Mouse (Mus musculus) ZHBTc4 (cell line): ENCODE measurements around the gene St6gal1.

Experiments used
- DNase-seq: peaks from one replicate; pipeline ENCODE4 v3.0.0-alpha.2; 2011; ENCODE audit warnings: low read depth, low spot score

Gene St6gal1

DNA sequence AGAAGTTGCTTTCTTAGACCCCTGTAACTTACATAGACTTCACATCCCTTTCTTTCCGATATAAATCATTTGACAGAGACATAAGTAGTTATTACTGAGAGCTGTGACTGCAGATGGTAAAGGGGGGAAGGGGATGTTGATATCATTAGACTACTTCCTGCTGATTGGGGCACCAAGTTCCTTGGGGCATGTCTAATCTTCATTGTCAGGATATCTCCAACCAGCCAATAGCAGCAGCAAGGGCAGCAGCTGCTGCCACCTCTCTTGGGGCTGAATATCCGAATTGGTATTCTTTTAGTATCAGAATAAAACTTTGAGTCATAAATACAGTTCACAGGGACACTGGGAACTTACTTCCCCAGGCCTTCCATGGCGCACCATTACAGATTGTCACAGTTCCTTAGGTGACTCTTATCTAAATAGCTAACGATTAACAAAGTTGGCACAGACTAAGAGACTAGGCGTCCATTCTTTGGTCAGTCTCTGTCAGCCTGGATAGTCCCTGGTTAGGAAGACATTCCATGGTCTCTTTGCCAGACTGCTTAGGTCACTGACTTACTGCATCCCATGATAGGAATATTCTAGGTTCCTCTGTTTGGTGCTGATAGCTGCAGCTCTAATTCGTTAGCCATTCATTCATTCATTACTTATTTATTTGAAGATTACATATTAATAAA lies 109.5 kb downstream of the St6gal1 start:
- no peak for DNase-seq

DNA sequence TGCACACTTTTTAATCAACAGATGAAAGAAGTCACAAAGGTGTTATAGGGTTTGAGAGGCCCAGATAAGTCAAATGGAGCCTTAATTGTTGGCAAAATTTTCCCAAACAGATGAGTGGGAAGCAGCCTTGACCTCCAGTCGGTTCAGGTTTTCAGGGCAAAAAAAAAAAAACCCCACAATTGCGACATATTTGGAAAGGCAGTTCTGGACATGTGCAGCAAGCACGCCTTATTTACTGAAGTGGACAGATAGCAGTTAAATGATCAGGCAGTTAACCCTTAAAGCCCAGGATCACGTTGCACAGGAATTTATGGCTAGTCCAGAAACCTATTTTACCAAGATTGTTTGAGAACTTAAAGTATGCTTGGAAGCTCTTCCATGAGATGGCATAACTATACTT lies 112.8 kb downstream of the St6gal1 start:
- DNase-seq: no peak

DNA sequence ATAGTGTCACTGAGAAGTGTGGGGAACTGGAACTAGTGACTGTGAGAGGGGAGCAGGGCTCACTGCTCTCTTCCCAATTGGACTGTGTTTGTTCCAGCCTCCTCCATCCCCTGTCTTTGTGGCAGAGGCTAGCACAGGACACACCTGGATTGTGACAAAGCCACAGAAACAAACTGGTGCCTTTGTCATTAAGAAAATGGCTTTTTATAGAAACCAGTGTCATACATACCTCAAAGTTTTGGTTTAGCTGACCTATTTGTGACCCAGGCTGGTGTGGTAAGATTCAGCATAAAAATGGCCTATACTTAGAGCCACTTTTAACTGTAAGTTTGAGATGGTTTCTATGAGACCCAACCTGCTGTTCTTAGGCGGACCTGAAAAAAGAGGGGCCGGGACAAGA lies 116.7 kb downstream of the St6gal1 start:
- DNase-seq: no peak

DNA sequence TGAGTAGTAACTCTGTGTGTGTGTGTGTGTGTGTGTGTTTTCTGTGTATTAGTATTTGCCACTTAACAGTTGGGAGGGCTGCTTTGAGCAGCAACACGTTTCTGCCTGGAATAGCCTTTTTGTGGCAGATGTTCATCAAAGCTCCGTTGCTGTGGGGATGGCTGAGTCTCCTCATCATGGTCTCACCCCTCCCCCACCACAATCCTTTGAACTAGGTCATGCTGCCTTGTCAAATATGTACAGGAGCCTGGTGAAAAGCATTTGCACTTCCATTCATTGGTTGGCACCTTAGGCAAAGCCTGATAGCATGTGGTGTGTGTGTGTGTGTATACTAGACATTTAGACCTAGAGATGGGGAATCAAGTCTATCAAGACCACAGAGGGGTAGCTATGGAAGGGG lies 126.3 kb downstream of the St6gal1 start:
- DNase-seq: no peak

DNA sequence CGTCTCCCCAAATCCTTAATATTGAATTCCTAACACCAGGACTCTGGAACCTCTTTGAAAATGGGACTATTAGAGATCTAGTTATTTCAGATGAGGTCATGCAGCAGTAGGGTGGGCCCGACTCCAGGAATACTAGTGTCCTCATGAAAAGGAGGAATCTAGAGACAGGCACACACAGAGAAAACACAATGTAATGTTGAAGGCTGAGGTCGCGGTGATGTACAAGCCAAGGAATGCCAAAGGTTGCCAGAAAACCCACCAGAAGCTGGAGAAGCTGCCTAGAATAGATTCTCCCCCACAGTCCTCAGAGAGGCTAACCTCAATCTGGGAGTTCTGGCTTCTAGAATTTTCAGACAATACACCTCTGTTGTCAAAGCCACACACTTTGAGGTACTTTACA lies 136.5 kb downstream of the St6gal1 start:
- no peak for DNase-seq

DNA sequence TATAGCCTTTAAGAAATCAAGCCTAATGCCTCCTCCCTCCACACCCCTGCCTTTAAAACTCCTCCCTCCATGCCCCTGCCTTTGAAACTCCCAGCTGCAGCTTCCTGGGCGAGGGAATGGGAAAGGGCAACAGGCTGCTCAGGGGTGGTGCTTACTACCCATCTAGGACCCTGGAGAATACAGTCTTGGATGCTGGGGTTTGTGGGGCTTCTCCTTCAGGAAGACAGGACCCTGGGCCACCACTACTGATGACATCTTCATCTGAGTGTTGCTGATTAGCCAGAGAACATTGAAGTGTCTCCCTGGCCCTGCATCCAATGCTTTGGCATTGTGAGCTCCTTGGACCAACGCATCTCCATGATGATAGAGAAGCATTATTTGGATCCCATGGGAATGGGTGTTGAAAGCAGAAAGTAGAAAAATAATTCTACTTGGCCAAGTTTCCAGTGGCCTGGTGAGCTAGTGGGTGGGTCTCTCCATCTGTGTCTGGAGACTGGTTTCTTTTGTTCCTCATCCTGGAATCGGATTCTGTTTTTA lies 137.0 kb downstream of the St6gal1 start:
- DNase-seq: no peak

DNA sequence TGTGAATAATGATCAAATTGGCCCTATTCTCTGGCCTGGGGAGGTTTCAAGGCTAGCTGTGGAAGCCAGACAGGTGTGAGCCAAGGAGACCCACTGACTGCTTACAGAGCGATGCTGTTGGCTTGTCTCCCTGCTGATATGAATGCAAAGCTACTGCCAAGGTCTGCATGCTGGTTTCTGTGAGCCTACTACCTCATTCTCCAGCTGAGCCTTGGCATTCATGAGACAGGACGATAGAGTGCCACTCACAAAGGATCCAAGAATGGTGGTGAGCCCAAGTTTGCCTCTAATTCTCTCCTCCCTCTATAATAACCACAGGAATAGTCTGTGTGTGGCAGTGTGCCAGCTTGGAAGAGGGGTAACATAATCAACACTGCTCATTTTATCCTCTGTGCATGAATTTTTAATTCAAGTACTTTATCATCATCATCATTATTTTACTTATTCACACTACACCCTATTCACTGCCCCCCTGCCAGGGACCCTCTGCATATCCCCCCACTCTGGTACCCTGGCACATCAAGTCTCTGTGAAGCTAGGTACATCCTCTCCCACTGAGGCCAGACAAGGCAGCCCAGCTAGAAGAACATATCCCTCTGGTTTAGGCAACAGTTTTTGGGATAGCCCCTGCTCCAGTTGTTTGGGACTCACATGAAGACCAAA lies 139.9 kb downstream of the St6gal1 start:
- no peak for DNase-seq

DNA sequence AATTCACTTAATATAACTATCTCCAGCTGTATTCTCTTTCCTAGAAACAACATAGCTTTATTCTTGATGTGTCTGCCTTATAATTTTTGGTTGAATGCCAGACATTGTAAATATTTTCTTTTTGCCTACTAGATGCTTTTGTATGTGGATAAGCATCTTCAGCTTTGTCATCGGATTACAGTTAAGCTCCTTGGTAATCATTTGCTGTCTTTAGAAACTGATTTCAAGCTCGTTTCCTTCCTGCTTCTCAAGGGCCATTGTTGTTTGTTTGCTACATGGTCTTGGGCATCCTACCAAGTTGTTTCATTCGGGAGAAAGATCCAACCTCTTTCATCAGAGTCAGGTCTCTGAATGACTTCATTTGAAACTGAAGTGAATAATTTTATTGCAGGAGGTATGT lies 144.6 kb downstream of the St6gal1 start:
- no peak for DNase-seq

DNA sequence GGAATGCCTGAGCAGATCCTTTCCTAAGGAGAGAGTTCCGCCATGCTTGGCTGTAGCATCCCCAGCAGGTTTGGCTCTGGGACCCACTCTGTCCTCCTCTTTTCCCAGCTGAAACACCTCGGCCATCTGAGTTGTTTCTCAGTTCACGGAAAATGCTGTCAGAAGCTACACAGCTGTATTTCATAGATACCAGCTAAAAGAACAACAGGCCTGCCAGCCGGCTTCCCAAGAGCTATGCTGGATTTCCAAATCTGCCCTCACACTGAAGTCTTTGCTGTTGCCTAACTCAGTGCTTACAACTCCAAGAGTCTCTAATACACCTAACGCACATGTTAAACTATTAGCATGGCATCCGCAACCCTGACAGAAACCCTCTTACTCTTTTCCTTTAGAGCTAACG lies 146.2 kb downstream of the St6gal1 start:
- no peak for DNase-seq

DNA sequence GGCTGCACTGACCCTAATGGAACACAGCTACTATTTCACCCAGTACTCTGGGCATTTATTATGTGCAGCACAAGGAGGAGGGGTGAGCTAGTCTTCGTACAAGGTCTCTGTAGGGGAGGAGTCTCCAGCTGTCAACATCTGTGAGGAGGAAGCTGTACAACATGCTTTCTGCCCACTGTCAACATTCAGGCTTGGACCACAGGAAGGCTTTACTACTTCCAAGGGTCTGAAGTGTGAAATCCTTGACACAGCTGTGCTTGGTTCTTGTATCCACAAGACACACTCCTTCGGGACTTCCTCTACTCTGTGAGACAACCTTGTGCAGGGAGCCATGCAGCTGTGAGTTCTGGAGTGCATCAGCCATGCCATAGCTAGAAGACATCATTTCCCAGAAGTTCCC lies 147.8 kb downstream of the St6gal1 start:
- DNase-seq: no peak

DNA sequence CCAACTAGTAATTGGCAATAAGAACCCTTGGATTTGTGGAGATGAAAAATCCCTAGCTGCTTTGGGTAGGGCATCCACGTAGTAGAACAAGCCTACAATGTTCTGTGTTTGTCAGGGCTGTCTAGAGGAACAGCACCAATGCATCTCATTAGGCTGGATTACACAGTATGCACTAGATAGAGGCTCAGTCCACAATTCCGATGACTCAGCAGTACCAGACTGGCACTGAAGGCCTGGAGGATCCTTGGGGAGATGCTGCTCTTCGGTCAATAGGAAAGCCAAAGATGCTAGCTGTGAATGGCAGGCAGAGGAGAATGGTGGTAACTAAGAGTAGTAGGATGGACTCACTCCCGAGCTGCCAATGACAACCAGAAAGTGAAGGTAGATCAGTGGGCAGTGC lies 149.5 kb downstream of the St6gal1 start:
- DNase-seq: no peak

DNA sequence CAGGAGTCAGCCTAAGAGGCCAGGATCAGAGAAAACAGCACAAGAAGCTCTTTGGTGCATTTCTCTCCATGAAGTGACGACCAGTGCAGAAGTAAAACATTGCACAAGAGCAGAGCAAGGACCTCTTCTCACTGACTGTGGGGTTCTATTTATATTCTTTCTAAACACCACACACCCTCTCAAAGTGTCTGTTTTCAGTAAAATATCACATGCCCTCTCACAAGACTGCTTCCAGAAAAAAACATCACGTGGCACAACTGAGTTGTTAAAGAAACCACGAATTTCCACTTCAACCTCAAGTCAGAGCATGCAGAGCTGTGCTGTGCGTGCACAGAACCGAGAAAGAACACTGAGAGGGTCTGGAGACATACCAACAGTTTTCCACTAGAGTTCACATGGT lies 150.4 kb downstream of the St6gal1 start:
- no peak for DNase-seq

DNA sequence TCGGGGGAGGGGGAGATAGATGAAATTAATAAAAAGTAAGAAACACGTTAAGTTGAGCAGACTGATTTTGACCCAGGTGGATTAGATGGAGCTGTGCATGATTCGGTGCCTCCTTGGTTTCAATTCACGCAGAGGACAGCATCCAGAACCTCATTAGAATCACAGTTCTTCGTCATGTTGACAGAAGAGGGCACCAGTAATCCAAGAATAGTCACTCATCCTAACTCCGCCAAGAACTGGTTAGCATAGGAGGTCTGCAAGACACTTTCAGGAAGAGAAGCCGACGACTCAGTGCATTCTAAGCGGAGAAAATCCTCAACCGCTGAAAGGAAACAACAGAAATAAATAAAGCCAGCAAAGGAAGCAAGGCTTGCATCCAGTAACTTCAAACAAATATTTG lies 151.6 kb downstream of the St6gal1 start:
- DNase-seq: peak; percentile 29

DNA sequence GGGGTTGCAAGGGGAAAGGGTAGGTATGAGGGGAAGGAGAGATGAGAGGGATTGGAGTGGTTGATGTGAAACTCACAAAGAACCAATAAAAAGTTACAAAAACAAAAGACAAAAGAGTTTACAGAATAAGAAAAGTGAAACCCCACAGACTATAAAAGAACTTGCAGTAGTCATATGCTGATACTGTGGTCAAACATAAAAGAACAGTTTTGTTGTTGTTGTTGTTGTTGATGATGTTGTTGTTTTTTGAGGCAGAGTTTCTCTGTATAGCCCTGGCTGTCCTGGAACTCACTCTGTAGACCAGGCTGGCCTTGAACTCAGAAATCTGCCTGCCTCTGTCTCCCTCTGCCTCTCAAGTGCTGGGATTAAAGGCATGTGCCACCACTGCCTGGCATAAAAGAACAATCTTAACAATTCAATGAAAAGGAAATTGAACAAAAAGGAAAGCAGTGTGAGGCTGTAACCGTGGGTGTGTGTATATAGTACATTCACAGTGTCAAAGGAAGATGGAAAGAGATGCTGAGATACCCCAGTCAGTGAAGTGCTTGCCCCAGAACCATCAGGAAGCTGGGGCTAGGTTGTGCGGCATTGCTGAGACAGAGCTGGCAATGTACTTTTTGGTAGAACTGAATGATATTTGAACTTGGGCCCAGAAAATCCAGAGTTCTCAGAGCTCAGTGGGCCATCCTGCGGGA lies 155.1 kb downstream of the St6gal1 start:
- no peak for DNase-seq

DNA sequence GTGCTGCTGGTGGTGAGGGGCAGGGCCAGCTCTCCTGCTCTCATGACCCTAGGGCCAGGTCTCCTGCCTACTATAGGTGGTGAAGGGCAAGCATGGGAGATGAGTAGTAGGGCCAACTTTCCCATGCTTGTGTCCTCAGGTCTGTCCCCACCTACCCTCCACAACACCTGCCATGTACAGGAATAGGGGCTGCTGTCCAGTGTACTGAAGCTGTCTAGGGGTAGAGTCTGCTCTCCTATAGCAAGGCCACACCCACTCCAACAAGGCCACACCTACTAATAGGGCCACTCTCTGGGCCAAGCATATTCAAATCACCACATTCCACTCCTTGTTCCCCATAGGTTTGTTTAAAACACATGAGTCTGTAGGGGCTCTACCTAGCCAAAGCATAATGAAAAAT lies 159.8 kb downstream of the St6gal1 start:
- peak; percentile 34 for DNase-seq

DNA sequence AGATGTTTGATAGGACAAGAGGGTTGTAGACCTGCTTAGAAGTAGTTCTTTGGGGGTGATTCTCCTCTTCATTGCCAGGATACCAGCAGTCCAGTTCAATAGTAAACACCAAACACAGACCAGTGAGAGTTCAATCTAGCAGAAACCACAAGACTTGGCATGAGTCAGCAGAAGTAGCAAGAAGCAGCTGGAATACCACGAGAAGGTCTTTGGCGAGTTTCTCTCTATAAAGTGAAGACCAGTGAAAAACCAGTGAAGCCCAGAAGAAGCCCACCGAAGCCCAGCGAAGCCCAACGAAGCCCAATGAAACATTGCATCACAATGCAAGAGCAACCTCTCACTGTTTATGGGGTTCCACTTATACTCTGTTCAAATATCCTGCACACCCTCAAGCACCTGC lies 173.4 kb downstream of the St6gal1 start:
- DNase-seq: no peak

DNA sequence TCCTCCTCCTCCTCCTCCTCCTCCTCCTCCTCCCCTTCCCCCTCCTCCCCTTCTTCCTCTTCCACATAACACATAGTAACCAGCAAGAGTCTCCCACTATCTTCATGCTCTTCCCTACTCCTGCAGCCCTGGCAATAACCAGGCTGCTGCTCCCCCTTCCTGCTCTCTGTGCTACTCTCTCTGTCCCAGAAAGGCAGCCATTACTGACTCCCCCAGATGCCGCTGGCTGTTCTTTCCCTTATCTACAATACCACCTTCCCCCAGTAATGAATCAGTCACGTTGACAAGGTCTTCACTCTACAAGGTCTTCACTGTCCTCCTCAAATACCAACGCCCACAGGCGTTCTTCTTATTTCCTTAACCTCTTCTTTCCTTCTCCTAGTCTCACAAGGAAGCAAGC lies 176.9 kb downstream of the St6gal1 start:
- DNase-seq: no peak

DNA sequence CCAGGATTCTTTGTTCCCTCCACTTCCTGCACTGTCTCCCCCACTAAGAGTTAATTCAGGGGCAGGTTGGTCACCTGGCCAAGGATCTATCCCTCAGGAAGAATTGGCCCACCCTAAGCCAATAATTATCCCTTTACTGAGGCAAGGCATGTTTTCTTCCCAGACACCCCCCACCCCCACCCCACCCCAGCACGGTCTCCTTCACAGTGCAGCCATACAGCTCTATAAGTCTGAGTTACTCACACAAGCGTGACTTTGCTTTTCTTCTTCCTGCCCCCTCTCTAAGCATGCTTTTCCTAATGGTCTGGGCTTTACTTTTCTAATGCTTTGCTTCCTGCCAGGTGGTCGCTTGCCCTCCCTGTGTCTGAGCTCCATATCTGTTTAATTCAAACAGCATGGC lies 177.4 kb downstream of the St6gal1 start:
- DNase-seq: no peak

DNA sequence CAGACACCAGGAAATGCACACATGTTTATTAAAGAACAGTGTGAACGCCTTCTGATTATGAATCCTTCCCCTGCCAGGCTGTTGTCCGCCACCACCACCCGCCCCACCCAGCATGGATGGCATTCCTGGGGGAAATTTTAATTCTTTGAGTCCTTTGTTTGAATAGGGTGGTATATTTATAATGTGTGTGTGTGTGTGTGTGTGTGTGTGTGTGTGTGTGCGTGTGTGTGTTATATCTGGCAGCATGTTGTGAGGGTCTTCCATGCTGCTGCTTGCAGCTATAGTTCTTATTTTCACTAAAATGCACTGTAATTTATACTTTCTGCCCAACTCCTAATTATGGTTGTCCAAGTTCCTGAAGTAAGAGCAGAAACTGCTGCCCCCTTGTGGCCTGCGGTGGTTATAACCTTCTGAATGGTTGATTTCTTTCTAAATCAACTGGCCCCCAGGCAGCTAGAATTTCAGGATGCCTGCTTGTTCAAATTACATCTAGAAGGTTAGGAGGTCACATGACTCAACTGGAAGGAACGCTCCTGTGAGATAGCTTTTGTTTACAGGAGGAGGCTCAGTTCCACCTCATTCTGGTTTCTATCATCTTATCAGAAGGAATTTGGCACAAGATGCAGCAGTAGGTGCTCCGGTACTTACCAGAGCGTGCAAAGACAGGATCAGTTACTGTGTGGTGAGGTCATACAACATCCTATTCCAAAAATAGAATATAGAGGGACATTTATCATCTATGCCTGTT lies 178.6 kb downstream of the St6gal1 start:
- DNase-seq: peak; percentile 85
